Mouse (Mus musculus) kidney, embryonic 14.5 days (tissue): ENCODE data around the gene Hoxd1. TPM values are rescaled to one million over a fixed set of nuclear protein-coding genes. Genes with fewer than 3 reads are reported as not detected.
A peak's percentile ranks its signal among the peaks of the same experiment; 100 is the strongest.

Experiments
- ATAC-seq: fragments of 200-750 bp; cut with Nextera tagmentation; 2 replicates; pipeline ENCODE4 v1.8.0; 2017; ENCODE audit warnings: moderate number of reproducible peaks, mild to moderate bottlenecking, moderate TSS enrichment, moderate library complexity; ENCODE audit not compliant: low FRiP score, low TSS enrichment
- H3K27ac ChIP-seq: fragments of 300-500 bp; sonication (generic); 2 replicates; pipeline ENCODE4 v1.5.1; 2014; ENCODE audit warnings: low read depth, mild to moderate bottlenecking, low read length, moderate library complexity, mixed read lengths
- H3K27me3 ChIP-seq: fragments of 300-500 bp; sonication (generic); 2 replicates; pipeline ENCODE4 v1.6.1; 2014; ENCODE audit warnings: mild to moderate bottlenecking, low read length; ENCODE audit not compliant: control insufficient read depth, insufficient read depth
- H3K36me3 ChIP-seq: fragments of 300-500 bp; sonication (generic); 2 replicates; pipeline ENCODE4 v1.6.1; 2014; ENCODE audit warnings: low read length, mixed read lengths; ENCODE audit not compliant: control insufficient read depth, insufficient read depth
- H3K4me1 ChIP-seq: fragments of 300-500 bp; sonication (generic); 2 replicates; pipeline ENCODE4 v1.6.1; 2014; ENCODE audit warnings: low read length, mixed read lengths; ENCODE audit not compliant: control insufficient read depth, insufficient read depth
- H3K4me2 ChIP-seq: fragments of 300-500 bp; sonication (generic); replicated peaks from 2 replicates; pipeline ENCODE4 v1.6.1; 2014; ENCODE audit warnings: low read depth, mild to moderate bottlenecking, low read length
- H3K4me3 ChIP-seq: fragments of 300-500 bp; sonication (generic); 2 replicates; pipeline ENCODE4 v1.5.1; 2014; ENCODE audit warnings: mild to moderate bottlenecking, low read length
- H3K9ac ChIP-seq: fragments of 300-500 bp; sonication (generic); 2 replicates; pipeline ENCODE4 v1.6.1; 2014; ENCODE audit warnings: low read depth, mild to moderate bottlenecking, low read length, moderate library complexity
- H3K9me3 ChIP-seq: fragments of 300-500 bp; sonication (generic); 2 replicates; pipeline ENCODE4 v1.6.1; 2016; ENCODE audit warnings: low read length; ENCODE audit not compliant: control insufficient read depth
- WGBS: fragments of 180-500 bp; shearing (Covaris S2); extraction: QIAGEN DNeasy Blood & Tissue Kit; methylation state at CpG from one replicate; pipeline ENCODE4 v1.1.7; 2014; 5-methylcytosine and 5-hydroxymethylcytosine counted together
- polyA plus RNA-seq: library from polyadenylated mRNA; unstranded; fragments of >200 nt; fragmentation: Nextera tagmentation; extraction: Ambion mirVana; gene quantifications from 2 replicates; pipeline ENCODE4 v1.2.1, GENCODE M21; 2014

Hoxd1 gene
- polyA plus RNA-seq, 1 experiment from 2014 or later: 1.8 TPM

- no peak for ATAC-seq
- no peak overlapping the region for H3K27ac ChIP-seq
- no peak overlapping the region; the same call in 1 of the 2 replicates for H3K4me2 ChIP-seq
- WGBS: 46% methylated on average over 5 of the region's 5 CpGs
- no peak overlapping the region for H3K4me3 ChIP-seq
- no peak overlapping the region for H3K9ac ChIP-seq
- no peaks in the 10 kb centered on the region for H3K36me3 ChIP-seq
- H3K9me3 ChIP-seq: no peaks in the 10 kb centered on the region
- peaks cover 47% of the 10 kb centered on the region for H3K4me1 ChIP-seq
- H3K27me3 ChIP-seq: peaks cover 7% of the 10 kb centered on the region; the same call in 1 of the 2 replicates
These were observed 12.0 kb upstream of the Hoxd1 start for GRCm38 (mm10) chr2:74750731-74751250.

- H3K4me3 ChIP-seq: no peak overlapping the region
- 0 out of 2 replicates have a peak, but pooled peaks cover 4% of the 10 kb centered on the region for H3K9me3 ChIP-seq
- H3K36me3 ChIP-seq: no peaks in the 10 kb centered on the region
- WGBS: 97% methylated on average over 1 of the region's 1 CpGs
- H3K27ac ChIP-seq: no peak overlapping the region
- H3K27me3 ChIP-seq: peaks cover 7% of the 10 kb centered on the region; the same call in 1 of the 2 replicates
- ATAC-seq: no peak
- peaks cover 37% of the 10 kb centered on the region for H3K4me1 ChIP-seq
- H3K9ac ChIP-seq: no peak overlapping the region
- no peak overlapping the region for H3K4me2 ChIP-seq
These were observed 10.9 kb upstream of the Hoxd1 start for GRCm38 (mm10) chr2:74751861-74752260.

GRCm38 (mm10) chr2:74752431-74753174 is 10.2 kb upstream of the Hoxd1 start:
- peak overlapping the region; percentile 51 for H3K9ac ChIP-seq
- peaks cover 7% of the 10 kb centered on the region; the same call in 1 of the 2 replicates for H3K27me3 ChIP-seq
- WGBS: 4% methylated on average over 45 of the region's 45 CpGs
- no peaks in the 10 kb centered on the region for H3K36me3 ChIP-seq
- H3K4me2 ChIP-seq: peak overlapping the region; percentile 69
- H3K9me3 ChIP-seq: 0 out of 2 replicates have a peak, but pooled peaks cover 4% of the 10 kb centered on the region
- peak overlapping the region; percentile 40 for H3K4me3 ChIP-seq
- peak overlapping the region; percentile 20; the same call in 1 of the 2 replicates for H3K27ac ChIP-seq
- H3K4me1 ChIP-seq: peaks cover 30% of the 10 kb centered on the region
- peak; percentile 57 for ATAC-seq

- 0 out of 2 replicates have a peak, but pooled peaks cover 4% of the 10 kb centered on the region for H3K9me3 ChIP-seq
- WGBS: 1% methylated on average over 24 of the region's 25 CpGs
- ATAC-seq: no peak; the same call in none of the 2 replicates
These were observed 9.6 kb upstream of the Hoxd1 start for GRCm38 (mm10) chr2:74753175-74753523.

GRCm38 (mm10) chr2:74753711-74754110 is 9.1 kb upstream of the Hoxd1 start:
- Histone ChIP-seq H3K9me3 (0 out of 2 replicates have a peak, but pooled peaks cover 4% of the 10 kb centered on the region), H3K4me3 (no peak overlapping the region; the same call in 1 of the 2 replicates), H3K9ac (no peak overlapping the region), H3K27me3 (peaks cover 7% of the 10 kb centered on the region; the same call in 1 of the 2 replicates), H3K36me3 (no peaks in the 10 kb centered on the region), H3K4me2 (no peak overlapping the region; the same call in 1 of the 2 replicates), H3K27ac (0 out of 2 replicates have a peak overlapping the region, but pooled peaks have one; percentile 20), H3K4me1 (peaks cover 26% of the 10 kb centered on the region)
- 24% methylated on average over 5 of the region's 5 CpGs for WGBS
- ATAC-seq: no peak

More at GRCm38 (mm10) chr2:74753175-74753523, 9.6 kb upstream of the Hoxd1 start:
- H3K9ac ChIP-seq: peak overlapping the region; percentile 51
- no peaks in the 10 kb centered on the region for H3K36me3 ChIP-seq
- H3K27me3 ChIP-seq: peaks cover 7% of the 10 kb centered on the region; the same call in 1 of the 2 replicates
- H3K4me1 ChIP-seq: peaks cover 28% of the 10 kb centered on the region
- H3K27ac ChIP-seq: peak overlapping the region; percentile 20; the same call in 1 of the 2 replicates
- H3K4me3 ChIP-seq: peak overlapping the region; percentile 40
- H3K4me2 ChIP-seq: peak overlapping the region; percentile 69

- Histone ChIP-seq H3K4me3 (no peak overlapping the region), H3K9me3 (0 out of 2 replicates have a peak, but pooled peaks cover 4% of the 10 kb centered on the region), H3K27ac (no peak overlapping the region), H3K36me3 (no peaks in the 10 kb centered on the region), H3K9ac (no peak overlapping the region), H3K27me3 (peaks cover 28% of the 10 kb centered on the region), H3K4me1 (peaks cover 17% of the 10 kb centered on the region), H3K4me2 (no peak overlapping the region)
- WGBS: 0% methylated on average over 1 of the region's 1 CpGs
- ATAC-seq: no peak
These were observed 2.6 kb upstream of the Hoxd1 start for GRCm38 (mm10) chr2:74760146-74760545.

GRCm38 (mm10) chr2:74761941-74762340 is 839 bp upstream of the Hoxd1 start:
- Histone ChIP-seq H3K9me3 (no peaks in the 10 kb centered on the region), H3K9ac (no peak overlapping the region), H3K4me3 (peak overlapping the region; percentile 58), H3K27ac (no peak overlapping the region), H3K4me1 (peaks cover 17% of the 10 kb centered on the region), H3K4me2 (peak overlapping the region; percentile 98), H3K36me3 (no peaks in the 10 kb centered on the region), H3K27me3 (peaks cover 28% of the 10 kb centered on the region)
- no peak for ATAC-seq
- WGBS: under 1% methylated on average over 13 of the region's 13 CpGs

- Histone ChIP-seq H3K9ac (peak overlapping the region; percentile 58; the same call in 1 of the 2 replicates), H3K27ac (no peak overlapping the region), H3K27me3 (peaks cover 28% of the 10 kb centered on the region), H3K9me3 (no peaks in the 10 kb centered on the region), H3K4me2 (peak overlapping the region; percentile 98), H3K4me1 (peaks cover 17% of the 10 kb centered on the region), H3K4me3 (peak overlapping the region; percentile 58), H3K36me3 (no peaks in the 10 kb centered on the region)
- peak; percentile 34 for ATAC-seq
- under 1% methylated on average over 45 of the region's 53 CpGs for WGBS
These were observed 510 bp downstream of the Hoxd1 start for GRCm38 (mm10) chr2:74763245-74763735.
